Mouse (Mus musculus): ENCODE measurements around the gene Gtf2f2.
"Not testable (repeated sequence)": the region's sequence is repeated elsewhere in the genome, so short reads cannot be mapped to it uniquely, and the experiment has no call there.

The Gtf2f2 gene

GRCm38 (mm10) chr14:75998082-75998481 lies 12.6 kb downstream of the Gtf2f2 start:
- in situ Hi-C loops (cut with MboI, MseI) = no loop called here

- in situ Hi-C loops (cut with MboI, MseI) = no loop called here
These were observed 18.3 kb downstream of the Gtf2f2 start for GRCm38 (mm10) chr14:75992371-75992770.

DNA sequence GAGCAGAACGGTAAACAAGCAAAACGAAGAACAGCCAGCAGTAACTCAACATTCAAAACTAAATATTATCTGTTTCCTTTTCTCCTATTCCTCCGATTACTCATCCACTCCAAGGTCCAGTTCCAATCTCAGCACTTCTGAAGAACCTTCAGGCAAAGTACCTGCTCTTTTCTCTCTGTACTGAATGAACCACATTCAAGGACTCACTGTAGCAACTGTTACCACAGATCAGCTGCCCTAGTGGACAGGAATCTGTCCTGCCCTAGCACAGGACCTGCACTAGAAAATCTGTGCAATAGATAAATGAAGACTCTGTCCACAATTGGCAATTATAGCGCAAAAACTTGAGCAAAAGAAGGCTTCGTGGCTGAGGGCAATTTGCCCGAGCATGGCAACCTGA lies 19.7 kb downstream of the Gtf2f2 start:
- in situ Hi-C loops (cut with MboI, MseI) = no loop called here

- in situ Hi-C loops (cut with MboI, MseI) = no loop called here
These were observed 21.5 kb downstream of the Gtf2f2 start for GRCm38 (mm10) chr14:75989168-75989567.

DNA sequence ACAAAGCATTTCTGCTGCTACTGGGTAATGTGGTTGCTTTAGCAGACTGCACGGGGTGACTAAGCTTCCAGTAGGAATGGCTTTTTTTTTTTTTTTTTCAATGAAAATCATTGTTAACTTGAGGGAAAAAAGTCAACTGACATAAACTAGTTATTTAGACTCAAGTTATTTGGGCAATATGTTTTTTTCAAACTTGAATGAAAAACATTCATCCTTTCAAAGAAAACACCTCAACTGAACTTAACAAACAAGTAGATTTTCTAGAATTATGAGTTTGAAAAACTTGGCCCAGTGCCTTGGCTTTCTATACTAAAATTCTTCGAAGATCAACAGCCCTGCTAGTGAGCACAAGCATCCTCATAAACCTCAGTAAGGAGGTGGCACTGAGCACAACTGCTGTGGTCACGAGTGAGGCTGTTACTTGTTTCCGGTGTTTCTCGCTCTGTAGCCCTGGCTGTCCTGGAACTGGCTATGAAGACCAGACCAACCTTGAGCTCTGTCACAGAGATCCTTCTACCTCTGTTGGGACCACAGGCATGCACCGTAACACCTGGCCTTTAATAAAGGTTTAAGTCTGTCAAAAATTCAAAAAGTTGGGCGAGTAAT lies 23.7 kb downstream of the Gtf2f2 start:
- in situ Hi-C loops (cut with MboI, MseI) = no loop called here

GRCm38 (mm10) chr14:75985112-75985511 lies 25.6 kb downstream of the Gtf2f2 start:
- in situ Hi-C loops (cut with MboI, MseI) = no loop called here

DNA sequence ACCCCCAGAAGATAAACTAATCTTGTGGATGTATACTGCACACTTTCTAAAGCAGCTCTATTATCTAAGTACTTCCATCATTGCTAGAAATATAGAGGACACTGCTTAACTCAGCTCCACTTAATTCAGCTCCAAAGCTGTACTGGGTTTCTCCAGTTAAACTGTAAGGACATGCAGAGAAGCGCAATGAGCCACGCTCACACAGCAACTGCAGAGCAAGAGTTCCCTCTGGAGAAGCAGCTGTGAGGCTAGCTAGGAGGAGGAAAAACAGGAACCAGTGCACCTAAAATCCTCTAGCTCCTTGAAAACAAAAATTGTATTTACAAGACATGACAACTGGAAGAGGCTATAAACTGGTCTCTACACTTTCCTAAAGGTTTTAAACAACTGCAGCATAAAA lies 26.8 kb downstream of the Gtf2f2 start:
- in situ Hi-C loops (cut with MboI, MseI) = no loop called here

DNA sequence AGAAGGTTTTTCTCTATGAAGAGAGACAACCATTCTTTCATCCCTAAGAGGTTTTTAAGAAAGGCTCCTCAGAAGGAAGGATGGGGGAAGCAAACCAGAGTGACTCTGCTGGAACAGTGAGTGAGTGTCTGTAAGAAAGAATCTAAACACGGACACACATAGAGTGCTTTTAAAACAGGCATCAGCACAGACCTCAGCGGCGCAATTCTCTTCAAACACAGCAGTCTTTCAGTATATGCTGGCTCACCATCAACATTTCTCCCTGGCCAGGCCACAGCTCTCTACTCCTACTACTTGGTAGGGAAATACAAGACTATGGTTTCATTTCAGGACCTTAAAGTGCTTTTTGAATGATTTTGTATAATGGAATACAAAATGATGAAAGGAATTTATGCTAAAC lies 29.4 kb downstream of the Gtf2f2 start:
- in situ Hi-C loops (cut with MboI, MseI) = no loop called here

- in situ Hi-C loops (cut with MboI, MseI) = no loop called here
These were observed 34.6 kb downstream of the Gtf2f2 start for GRCm38 (mm10) chr14:75976107-75976506.

GRCm38 (mm10) chr14:75967291-75967690 lies 43.4 kb downstream of the Gtf2f2 start:
- in situ Hi-C loops (cut with MboI, MseI) = no loop called here

GRCm38 (mm10) chr14:75964433-75964832 lies 46.2 kb downstream of the Gtf2f2 start:
- in situ Hi-C loops (cut with MboI, MseI) = no loop called here

- in situ Hi-C loops (cut with MboI, MseI) = no loop called here
These were observed 46.7 kb downstream of the Gtf2f2 start for GRCm38 (mm10) chr14:75964000-75964399.

GRCm38 (mm10) chr14:75963215-75963614 lies 47.5 kb downstream of the Gtf2f2 start:
- in situ Hi-C loops (cut with MboI, MseI) = no loop called here

DNA sequence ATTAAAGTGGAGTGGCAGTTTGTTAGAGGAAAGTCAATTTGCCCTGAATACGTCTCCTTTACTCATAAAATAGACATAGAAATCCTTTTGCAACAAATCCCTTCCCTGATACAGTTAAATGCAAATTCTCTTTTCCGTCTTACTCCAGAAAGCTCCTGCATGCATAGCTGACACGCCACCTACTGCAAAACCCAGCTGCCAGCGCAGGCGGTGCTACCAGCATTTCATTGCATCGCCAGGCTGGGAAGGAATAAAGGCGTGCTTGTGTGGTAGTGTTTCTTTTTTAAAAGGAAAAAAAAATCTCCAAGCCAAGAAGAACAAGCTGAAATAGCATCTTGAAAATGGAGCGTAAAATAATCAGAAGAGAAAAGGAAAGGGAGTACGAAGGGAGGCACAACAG lies 48.4 kb downstream of the Gtf2f2 start:
- in situ Hi-C loops (cut with MboI, MseI) = no loop called here

DNA sequence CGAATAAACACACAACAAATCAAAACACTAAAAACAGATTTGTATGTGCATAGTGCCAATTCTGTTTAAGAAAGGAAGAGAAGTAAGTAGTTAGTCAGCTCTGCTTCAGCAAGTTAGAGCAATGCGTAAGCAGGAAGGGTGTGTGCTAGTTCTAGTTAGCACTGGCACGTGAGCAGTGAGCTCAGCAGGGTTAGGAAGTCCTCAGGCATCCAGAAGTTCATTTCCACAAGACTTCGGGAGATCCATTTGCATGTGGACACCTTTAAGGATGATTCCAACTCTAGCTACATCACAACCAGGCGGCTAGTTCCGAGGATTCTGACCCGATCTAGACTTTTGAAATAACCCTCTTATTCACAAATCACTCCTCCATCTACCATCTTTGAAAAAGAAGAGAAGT lies 55.9 kb downstream of the Gtf2f2 start, which contains the start of gene Kctd4:
Kctd4 (plus strand) TSS at position 244 of the 400 bp plus-strand sequence.
- in situ Hi-C loops (cut with MboI, MseI) = no loop called here

DNA sequence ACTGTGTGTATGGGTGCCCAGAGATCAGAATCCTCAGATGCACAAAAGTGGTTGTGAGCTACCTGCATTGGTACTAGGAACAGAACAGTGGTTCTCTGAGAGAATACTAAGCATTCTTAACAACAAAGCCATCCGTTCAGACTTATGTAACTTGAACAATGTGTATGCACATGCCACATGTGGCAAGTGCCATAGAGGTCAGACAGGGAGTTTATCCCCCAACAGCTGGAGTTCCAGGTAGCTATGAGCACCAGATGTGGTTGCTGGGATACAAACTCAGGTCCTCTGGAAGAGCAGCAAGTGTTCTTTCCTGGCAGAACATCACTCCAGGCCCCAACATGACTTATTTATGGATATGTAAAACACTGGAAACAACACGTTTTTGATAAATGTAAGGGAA lies 57.7 kb downstream of the Gtf2f2 start:
- in situ Hi-C loops (cut with MboI, MseI) = no loop called here

GRCm38 (mm10) chr14:75947674-75948073 lies 63.0 kb downstream of the Gtf2f2 start:
- in situ Hi-C loops (cut with MboI, MseI) = no loop called here

DNA sequence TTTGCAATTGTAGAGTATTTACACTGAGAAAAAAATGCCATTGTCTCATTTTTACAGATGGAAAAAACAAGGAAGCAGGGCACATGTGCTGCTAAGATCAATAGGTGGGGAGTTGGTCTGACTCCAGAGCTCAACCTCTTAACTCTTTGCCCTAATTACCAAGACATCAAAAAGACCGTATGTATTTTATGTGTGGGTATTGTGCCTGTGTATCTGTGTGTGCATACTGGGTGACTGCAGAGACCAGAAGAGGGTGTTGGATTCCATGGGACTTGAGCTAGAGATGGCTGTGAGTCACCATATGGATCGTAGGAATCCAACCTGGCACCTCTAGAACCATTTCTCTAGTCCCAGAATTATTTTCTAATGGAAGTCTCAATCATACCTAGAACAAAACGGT lies 68.3 kb downstream of the Gtf2f2 start:
- in situ Hi-C loops (cut with MboI, MseI) = no loop called here

DNA sequence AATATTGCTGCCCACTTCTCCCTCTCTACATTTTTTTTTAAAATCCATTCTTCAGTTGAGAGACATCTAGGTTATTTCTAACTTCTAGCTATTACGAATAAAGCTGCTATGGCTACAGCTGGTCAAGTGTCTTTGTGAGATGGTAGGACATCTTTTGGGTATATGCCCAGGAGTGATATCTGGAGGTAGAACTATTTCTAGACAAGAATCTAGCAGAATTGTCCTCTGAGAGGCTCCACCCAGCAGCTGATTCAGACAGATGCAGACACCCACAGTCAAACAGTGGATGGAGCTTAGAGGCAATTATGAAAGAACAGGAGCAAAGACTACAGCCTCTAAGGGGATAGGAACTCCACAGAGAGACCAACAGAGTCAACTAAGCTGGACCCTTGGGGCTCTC lies 69.2 kb downstream of the Gtf2f2 start:
- in situ Hi-C loops (cut with MboI, MseI) = no loop called here

DNA sequence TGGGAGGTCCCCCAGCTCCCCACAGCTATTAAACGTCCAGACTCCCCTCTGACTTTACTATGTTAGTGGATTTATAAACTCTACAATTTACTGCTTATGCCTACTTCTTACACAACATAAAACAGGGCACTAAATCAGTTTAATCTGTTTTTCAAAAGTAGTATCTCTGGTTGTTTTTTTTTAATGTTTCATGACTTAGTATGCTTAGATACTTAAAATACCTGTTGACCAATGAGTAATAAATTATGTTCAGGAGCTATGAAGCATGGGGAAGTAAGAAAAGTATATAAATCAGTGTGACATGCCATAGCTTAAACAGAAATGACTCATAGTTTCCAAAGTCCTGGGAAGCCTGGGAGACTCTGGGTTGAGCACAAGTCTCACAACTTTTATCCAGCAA lies 73.0 kb downstream of the Gtf2f2 start:
- in situ Hi-C loops (cut with MboI, MseI) = no loop called here

DNA sequence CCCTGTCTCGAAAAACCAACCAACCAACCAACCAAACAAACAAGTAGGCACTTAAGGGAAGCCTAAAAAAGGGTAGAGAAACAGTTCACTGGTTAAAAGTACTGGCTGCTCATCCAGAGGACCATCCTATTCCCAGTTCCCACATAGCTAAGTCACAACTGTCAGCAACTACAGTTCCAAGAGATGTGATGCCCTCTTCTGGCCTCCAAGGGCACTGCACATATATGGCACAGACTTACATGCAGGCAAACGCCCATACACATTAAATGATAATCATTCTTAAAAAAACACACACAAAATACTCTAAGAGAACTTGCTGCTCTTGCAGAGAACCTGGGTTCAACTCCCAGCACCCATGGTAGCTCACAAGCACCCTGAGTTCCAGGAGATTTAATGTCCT lies 76.3 kb downstream of the Gtf2f2 start:
- in situ Hi-C loops (cut with MboI, MseI) = no loop called here

DNA sequence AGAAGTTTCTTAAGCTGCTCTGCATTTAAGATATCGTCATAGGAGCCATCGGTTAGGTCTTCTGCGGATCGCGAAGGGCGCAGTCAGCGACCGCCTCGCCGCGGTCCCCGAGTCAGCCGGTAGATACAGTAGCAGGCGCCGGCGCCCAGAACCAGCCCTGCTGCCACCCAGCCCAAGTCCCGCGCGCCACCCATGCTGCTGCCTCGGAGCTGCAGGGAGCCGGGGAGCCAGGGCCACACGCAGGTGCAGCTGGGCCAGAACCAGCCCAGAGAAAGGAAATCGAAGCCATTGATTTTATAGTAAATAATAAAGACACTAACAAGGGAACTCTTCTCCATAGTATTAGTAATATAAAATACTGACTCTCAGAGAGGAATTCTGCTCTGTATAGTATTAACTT lies 79.4 kb downstream of the Gtf2f2 start:
- in situ Hi-C loops (cut with MboI, MseI) = no loop called here

DNA sequence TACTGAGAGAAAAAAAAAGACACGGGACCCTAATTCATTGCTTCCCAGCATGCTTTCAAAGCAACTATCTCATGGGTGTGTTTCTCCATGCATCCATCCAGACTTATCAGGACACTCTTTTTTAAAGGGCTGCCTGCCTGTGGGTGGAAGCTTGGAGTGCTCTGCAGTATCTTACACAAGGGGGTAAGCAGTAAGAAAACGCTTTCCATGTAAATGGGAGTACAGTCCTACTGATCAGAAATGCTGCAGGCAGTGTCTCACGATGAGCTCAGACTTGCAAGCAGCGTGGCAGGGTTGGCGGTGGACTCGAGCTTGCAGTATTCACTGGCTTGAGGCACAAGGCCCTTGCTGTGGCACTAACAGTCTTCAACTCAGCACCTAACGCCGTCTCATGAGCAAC lies 81.0 kb downstream of the Gtf2f2 start:
- in situ Hi-C loops (cut with MboI, MseI) = not testable (repeated sequence)
